Mouse (Mus musculus): ENCODE measurements around the gene Rbfox3. TPM values are rescaled to one million over a fixed set of nuclear protein-coding genes. Genes with fewer than 3 reads are reported as not detected.

Rbfox3 gene
- total RNA-seq, 2 experiments from 2014 or later: 272 to 280 TPM

DNA sequence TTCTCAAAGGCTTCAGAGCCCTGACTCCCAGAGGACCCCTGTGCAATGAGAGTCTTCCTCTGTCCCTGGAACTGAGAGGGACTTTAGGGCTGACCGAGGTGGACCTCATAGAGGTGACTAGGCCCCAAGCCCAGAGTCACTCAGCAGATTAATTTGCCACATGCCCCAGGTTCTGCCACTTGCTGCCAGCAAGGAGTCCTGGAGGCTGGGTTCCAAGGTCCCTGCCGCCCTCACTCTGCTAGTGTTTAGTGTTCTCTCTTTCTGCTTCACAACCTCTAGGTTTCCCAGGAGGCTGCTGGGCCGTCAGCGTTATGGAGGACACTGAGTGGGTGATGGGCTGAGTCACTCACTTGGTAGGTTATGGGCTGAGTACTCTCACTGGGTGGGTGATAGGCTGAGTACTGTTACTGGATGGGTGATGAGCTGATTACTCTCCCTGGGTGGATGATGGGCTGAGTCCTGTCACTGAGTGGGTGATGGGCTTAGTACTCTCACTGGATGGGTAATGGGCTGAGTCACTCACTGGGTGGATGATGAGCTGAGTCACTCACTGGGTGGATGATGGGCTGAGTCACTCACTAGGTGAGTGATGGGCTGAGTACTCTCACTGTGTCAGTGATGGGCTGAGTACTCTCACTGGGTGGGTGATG is 387.8 kb downstream of the Rbfox3 start:
- intact Hi-C loops (cut with DNase I): no loop called here
- no peak for DNase-seq (ENCODE audit: extremely low spot score in 1 of 2, low spot score in 2 of 2)

DNA sequence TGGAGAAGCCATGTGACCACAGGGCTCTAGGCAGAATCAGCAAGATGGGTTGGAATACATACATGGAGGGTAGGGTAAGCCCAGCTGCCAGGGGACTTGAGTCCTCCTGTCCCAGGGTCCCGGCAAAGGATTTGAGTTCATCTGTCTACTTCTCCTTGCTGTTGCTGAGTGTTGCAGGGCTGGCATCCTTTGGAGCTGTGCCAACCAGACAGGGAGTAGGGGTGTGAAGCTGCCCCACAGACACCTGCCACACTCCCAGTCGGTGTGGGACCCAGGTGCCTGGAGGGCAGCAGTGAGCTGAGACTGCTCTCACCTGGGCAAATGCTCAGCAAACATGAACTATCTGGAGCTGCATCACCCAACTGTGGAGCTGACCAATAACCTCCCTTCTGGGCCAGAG is 390.5 kb downstream of the Rbfox3 start:
- intact Hi-C loops (cut with DNase I): no loop called here

GRCm38 (mm10) chr11:118520251-118520650 is 391.1 kb downstream of the Rbfox3 start:
- intact Hi-C loops (cut with DNase I): no loop called here
- DNase-seq (ENCODE audit: extremely low spot score in 1 of 2, low spot score in 2 of 2): no peak

More for the DNA sequence above, 390.5 kb downstream of the Rbfox3 start:
- DNase-seq (ENCODE audit: extremely low spot score in 1 of 2, low spot score in 2 of 2): no peak

DNA sequence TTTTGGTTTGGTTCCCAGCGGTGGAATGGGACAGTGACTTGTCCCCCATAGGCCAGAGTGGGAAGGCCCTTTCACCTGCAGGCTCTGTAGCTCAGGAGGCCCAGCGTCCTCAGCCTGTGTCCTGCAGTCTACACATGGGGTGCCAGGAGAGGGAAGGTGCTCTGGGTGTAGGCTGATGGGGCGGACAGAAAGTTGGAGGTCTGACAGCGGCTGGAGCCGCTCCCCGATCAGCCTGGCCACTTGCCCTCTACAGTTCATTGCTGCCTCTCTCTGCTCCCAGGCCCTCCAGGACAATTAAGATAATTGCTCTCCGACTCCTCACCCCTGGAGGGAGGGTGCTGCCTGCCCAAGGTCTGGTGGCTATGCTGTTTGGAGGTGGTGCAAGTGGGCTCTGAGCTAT is 392.7 kb downstream of the Rbfox3 start:
- intact Hi-C loops (cut with DNase I): no loop called here

DNA sequence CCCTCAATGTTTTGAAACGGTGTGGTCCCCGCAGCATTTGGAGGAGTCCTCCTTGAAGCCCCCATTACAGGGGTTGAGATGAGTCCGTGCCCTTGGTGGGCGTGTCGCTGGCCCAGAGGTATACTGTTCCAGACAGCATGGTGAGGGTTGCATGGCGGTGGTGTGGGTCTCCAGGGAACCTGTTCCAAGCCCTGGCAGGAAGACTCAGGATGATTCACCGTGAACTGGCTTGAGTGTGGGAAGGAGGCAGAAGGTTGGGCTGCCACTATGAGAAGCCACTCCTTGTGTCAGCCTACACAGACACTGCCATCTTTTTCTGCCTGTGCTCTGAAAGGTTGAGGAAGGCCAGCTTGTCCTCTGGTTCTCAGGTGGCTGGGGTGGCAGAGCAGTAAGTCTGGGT is 393.5 kb downstream of the Rbfox3 start:
- intact Hi-C loops (cut with DNase I): no loop called here
- DNase-seq (ENCODE audit: extremely low spot score in 1 of 2, low spot score in 2 of 2): no peak

More for the DNA sequence above, 392.7 kb downstream of the Rbfox3 start:
- DNase-seq (ENCODE audit: extremely low spot score in 1 of 2, low spot score in 2 of 2): no peak

GRCm38 (mm10) chr11:118512257-118512910 is 399.0 kb downstream of the Rbfox3 start:
- intact Hi-C loops (cut with DNase I): no loop called here
- no peak for DNase-seq (ENCODE audit: extremely low spot score in 1 of 2, low spot score in 2 of 2)

DNA sequence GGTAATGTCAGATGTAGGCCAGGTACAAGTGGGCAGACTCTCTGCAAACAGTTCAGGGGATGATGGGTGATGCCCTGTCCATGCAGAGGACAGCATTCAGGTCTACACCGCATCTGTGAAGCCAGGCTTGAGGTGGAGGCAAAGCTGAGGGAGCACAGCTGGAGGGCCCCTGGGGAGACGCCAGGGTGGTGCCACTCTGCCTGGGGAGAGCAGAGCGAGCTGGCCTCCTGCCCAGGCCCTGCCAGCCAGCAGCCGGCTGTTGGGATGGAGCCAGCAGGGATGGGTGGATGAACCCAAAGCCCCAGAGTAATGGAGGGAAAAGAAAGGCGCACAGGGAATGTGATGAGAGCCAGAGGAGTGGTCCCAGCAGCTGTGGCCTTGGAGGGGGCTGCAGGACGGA is 399.5 kb downstream of the Rbfox3 start:
- intact Hi-C loops (cut with DNase I): no loop called here
- peak; percentile 61 to 77 for DNase-seq (ENCODE audit: extremely low spot score in 1 of 2, low spot score in 2 of 2)

DNA sequence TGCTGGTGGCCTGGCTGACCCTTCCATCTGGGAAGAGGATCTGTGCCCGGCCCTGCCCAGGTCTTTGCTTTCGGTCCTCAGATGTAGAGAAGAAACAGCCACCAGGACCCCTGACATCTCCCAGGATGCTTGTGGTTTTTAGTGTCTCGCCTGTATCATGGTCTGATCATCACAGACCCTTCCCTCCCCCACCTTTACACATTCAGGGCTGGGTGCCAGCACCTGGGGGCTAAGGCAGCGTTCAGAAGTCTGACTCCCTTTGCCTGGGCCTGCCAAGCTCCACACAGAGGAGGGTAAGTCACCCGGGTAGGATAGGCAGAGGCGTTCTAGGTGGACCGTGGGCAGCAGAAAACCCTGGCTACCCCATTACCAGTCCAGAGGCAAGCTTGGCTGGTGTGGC is 403.1 kb downstream of the Rbfox3 start:
- intact Hi-C loops (cut with DNase I): no loop called here
- DNase-seq (ENCODE audit: extremely low spot score in 1 of 2, low spot score in 2 of 2): no peak

DNA sequence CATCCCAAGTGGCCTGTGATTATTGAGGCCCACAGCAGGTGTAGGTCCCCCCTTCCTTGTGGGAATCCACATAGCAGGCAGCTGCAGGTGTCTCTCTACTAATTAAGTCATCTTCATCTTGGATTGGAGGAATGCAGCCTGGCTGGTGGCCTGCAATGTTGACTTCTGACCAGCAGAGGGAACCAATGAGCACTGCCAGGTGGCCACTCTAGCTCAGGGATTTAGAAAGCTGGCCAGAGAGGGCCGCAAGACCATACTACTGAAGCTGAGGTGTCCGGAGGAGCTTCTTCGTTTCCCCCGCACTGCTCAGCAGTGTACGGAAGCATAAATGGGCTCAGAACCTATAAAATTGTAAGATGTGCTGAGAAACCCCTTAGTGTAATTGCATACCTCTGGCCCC is 403.5 kb downstream of the Rbfox3 start:
- DNase-seq (ENCODE audit: extremely low spot score in 1 of 2, low spot score in 2 of 2): peak; percentile 64 to 73
- intact Hi-C loops (cut with DNase I): no loop called here

GRCm38 (mm10) chr11:118507095-118507494 is 404.3 kb downstream of the Rbfox3 start:
- no peak for DNase-seq (ENCODE audit: extremely low spot score in 1 of 2, low spot score in 2 of 2)
- intact Hi-C loops (cut with DNase I): no loop called here

DNA sequence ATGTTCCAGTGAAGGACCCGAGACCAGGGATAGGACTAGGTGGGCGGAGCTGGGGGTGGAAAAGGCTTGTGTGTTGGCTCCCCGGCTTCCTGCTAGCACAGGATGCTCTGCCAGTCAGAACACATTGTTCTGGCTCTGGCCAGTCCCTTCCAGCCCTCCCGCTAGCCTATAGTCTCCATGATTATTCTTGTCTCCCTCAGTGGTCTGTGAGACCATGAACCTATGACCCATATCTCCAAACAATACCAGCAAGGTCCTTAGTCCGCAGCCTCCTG is 407.3 kb downstream of the Rbfox3 start:
- intact Hi-C loops (cut with DNase I): no loop called here
- peak in 1 of 2 experiments; percentile 43 for DNase-seq (ENCODE audit: extremely low spot score in 1 of 2, low spot score in 2 of 2)

DNA sequence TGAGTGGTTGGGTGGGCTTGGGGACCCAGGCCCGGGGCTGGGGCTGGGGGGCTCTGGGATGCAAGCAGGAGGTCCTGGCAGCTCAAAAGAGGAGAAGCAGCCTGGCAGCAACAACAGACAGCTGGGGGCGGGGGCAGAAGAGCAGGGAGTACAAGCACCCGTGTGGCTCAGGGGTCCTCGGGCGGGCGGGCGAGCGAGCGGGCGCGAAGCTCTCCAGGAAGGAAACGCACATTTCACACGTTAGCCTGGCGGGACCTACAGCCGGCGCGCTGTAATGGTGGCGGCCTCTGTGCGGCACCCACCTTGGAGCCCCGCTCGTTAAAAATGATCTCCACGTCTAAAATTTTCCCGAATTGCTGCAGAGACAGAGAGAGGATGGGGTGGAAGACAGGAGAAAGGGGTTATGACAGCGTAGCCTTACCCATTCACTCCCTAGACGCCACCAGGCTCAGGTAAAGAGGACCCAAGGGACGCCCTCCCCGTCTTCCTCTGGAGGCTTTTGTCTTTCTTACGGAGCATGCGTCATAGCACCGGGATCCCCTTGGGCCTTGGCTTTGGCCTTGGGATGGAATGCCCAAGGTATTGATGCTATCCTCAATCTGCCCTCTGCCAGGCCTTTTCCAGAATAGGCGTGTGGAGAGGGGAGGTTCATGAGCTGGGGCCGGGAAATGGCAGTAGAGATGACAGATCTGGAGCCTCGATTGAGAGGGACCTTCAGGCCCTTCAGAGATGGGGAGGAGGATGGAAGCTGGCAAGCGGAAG is 407.8 kb downstream of the Rbfox3 start:
- intact Hi-C loops (cut with DNase I): no loop called here
- no peak for DNase-seq (ENCODE audit: extremely low spot score in 1 of 2, low spot score in 2 of 2)

DNA sequence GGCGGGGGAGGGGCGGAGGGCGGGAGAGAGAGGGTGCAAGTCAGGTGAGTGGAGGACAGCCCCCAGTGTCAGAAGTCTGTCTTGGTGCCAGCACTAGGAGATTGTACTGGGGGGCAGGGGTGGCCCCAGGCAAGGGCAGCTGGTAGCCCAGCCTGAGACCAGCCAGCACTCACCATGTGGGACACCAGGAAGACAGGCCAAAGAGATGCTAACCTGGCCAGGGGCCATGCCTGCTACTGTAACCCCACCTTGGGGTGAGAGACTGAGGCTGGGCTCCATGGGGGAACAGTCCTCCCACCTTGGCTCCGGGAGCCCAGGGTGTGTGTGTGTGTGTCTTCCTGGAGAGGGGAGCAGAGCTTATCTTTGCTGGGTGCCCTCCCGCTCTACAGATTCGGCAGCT is 408.4 kb downstream of the Rbfox3 start:
- intact Hi-C loops (cut with DNase I): no loop called here
- no peak for DNase-seq (ENCODE audit: extremely low spot score in 1 of 2, low spot score in 2 of 2)

DNA sequence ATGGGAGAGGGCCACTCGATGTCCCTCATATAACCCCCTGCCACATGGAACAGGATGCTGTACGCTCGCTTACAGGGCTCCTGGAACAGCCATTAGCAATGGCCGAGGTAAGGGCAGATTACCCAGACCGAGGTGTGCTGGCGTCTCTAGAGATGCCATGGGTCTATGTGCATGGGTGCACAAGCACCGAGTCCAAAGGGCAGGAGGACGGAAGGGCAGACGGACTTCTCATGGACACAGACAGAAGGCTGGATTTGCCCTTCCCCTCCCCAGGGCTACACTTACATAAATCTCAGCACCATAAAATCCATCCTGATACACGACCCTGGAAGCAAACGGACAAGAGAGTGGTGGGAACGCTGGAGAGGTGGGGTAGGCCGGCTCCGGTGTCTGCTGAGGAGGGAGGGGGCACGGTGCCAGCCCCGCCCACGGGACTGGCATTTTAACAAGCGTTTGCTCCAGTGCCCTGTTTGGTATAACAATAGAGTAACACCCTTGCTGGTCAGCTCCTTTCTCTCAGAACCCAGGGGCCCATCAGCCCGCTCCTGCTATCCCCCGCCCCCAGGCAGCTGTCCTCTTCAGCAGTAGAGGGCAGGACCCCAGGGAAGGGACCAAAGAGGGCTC is 415.2 kb downstream of the Rbfox3 start:
- DNase-seq (ENCODE audit: extremely low spot score in 1 of 2, low spot score in 2 of 2): no peak
- intact Hi-C loops (cut with DNase I): no loop called here

GRCm38 (mm10) chr11:118495065-118495464 is 416.3 kb downstream of the Rbfox3 start:
- intact Hi-C loops (cut with DNase I): no loop called here
- DNase-seq (ENCODE audit: extremely low spot score in 1 of 2, low spot score in 2 of 2): no peak

DNA sequence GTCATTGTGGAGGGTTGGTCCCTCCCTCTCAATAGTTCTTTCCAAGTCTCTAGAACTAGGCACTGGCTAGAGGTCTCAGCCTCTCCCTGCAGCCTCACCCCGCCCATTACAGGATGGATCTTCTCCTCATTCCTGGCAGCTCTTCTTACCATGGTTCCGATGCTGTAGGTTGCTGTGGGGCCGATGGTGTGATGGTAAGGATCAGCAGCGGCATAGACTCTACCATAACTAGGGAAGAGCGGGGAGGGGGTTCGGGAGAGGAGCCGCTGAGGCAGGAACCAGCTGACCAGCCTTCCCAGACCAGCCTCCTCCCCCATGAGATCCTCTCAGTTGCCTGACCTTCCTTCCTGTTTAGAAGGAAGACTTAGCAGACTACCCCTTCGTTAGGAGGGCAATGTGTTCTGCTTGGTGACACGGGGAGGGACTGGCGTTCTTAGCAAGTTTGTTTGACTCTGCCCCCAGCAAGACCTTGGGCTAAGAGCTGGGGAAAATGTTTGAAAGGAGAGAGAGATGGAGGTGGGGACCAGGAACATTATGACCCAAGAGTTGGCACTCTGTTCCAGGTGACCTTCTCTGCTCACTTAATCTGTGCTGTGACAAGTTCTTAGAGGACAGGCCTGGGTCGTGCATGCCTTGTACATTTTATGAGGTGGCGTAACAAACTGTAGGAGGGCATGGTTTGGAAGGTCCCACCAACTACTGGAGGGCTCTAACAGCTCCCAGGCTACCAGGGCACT is 417.2 kb downstream of the Rbfox3 start:
- no peak for DNase-seq (ENCODE audit: extremely low spot score in 1 of 2, low spot score in 2 of 2)

GRCm38 (mm10) chr11:118493458-118493857 is 417.9 kb downstream of the Rbfox3 start:
- intact Hi-C loops (cut with DNase I): loop anchor here (5.0 kb wide), 1 partner anchor 46 kb away; no protein-coding TSS in a partner anchor
- DNase-seq (ENCODE audit: extremely low spot score in 1 of 2, low spot score in 2 of 2): no peak

More for the DNA sequence above, 417.2 kb downstream of the Rbfox3 start:
- intact Hi-C loops (cut with DNase I): loop anchor here (5.0 kb wide), 1 partner anchor 47 kb away; no protein-coding TSS in a partner anchor

DNA sequence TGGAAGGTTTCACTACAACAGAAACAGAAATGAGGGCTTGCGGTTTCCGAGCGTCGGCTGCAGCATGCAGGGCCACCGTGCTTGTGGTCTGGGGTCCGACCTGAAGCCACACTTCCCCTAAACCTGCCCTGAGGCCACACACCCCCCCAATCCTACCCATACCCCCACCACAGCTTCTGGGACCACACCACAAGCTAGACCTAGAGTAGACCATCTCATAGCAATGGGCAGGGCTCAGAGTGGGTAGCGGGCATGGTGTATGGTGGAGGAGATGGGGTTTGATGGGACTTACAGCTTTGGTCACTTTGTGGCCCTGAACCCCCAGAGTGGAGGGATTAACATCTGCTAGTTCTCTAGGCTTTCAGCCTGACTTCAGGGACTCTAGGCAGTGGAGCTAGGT is 420.2 kb downstream of the Rbfox3 start:
- intact Hi-C loops (cut with DNase I): loop anchor here (5.0 kb wide), 1 partner anchor 44 kb away; no protein-coding TSS in a partner anchor
- no peak for DNase-seq (ENCODE audit: extremely low spot score in 1 of 2, low spot score in 2 of 2)

All from left cerebral cortex, postnatal 10 days (tissue).